Mouse (Mus musculus) MEL-GATA-1-ER (cell line): ENCODE measurements around the gene Trappc11.
"Not testable (repeated sequence)": the region's sequence is repeated elsewhere in the genome, so short reads cannot be mapped to it uniquely, and the experiment has no call there.

Source experiments
- DNase-seq: peaks from one replicate; pipeline ENCODE4 v3.0.0-alpha.2; 2012; ENCODE audit warnings: low read depth; ENCODE audit errors: extremely low read depth

Trappc11 gene

DNA sequence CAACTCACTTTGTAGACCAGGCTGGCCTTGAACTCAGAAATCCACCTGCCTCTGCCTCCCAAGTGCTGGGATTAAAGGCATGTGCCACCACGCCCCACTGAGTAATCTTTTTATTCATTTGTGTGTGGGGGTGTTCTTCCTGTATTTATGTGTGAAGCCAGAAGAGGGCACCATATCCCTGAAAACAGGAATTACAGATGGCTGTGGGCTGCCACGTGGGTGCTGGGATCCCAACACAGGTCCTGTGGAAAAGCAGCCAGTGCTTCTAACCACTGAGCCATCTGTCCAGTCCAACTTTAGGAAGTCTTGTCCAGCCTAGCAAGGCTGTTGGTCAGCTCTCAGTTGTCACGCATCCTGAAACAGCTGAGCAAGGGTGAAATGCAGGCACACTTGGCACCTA lies 46.0 kb downstream of the Trappc11 start:
- no peak for DNase-seq

DNA sequence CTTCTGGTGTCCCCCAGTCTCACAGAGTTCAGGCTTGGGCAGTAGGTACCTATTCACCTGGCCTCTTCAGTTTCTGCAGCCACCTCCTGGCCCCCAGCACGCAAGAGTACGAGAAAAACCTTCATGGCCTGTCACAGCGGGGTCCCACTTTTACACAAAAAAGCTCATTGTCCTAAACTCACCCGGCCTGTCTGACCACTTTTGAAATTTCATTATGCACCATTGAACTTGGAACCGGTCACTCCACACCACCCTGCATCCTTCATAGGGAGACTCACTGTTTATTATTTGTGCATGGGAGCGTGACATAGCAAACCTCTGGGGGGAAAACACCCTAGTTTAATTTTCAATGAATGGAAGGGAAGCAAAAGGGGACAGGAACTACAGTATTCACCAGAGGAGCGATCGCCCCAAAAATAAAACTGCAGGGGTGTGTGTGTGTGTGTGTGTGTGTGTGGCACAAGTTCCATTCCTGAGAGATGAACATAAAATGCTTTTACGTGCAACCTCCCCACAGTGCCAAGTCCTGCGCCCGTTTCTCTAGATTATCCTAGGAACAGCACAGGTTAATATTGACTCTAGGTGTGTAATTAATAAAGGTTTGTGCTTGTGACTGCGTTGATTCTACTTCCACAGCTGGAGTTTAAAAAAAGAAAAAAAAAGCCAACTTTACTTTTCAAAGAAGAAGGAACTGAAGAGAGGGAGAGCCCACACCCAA lies 50.8 kb downstream of the Trappc11 start:
- DNase-seq, result no peak

DNA sequence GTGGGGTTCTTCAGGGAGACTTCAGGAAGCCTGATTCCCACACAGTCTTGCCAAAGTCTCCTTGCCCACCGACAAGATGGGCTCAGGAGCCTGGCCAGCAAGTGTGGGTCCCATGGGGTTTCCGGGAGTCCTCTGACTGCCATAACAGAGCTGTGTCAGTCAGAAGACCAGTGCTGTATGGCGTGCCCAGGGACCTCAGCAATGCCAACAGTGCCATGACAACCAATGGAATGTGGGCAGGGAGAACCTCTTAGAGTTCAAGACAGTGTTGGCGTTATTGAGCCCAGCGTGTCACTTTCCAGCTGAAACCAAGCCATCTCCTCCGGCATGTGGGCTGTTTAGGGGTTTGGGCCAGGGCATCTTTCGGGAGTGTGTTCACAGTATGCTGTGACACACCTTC lies 53.2 kb downstream of the Trappc11 start:
- DNase-seq, result no peak

DNA sequence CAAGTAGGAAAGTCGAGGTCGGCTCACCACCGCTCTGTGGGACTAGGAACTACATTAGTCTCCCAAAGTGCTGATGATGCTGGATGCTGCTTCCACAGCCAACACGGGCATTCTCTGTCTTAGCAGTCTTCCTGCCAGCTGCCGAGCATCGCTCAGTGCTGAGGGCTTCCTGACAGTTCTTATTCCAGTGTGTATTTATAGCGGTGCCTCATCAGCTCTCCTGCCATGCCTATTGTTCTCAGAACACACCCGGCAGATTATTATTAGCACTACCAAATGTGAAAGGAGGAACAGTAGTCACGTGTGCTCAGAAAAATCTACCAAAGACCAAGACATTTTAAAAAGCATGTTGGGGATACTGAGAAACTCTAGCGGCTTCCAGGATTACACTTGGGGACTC lies 71.6 kb downstream of the Trappc11 start:
- no peak for DNase-seq

DNA sequence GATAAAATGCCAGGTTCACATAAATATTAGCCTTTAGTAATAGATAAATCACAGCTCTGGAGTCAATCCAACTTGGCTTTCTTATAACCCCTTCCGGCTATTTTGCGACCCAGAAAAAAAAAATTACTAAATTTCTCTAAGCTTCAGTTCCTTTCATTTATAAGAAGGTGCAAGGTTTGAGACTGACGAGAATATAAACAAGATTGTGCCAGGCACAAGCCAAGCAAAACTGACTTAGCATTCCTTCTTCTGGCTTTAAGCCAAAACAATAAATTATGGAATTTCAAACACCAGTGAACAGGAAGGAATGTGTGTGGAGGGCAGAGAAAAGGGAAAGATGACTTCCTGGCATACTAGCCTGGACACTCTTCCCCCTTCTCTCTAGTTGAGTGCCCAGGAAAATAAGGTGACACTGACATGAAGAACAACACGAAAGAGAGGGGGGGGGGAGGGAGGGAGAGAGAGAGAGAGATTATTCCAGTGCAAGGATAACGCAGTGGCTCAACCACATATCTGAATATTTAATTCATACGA lies 74.0 kb downstream of the Trappc11 start:
- DNase-seq, result no peak

DNA sequence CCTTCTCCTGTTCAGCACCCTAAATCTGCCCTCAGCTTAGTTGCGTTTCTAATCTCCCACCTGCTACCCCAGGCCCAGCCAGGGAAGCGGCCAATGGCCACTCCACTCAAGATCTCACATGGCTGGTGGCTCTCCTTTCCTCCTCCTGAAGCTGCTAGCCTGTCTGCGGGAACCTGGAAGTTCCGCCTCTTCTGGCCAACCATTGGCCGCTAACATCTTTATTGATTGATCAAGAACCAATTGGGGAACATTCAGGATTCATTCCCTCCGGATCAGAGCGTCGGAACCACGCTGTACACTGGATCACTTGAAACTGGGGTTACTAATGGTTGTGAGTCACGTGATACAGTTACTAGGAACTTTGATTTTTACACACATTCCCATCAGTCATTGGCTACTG lies 74.7 kb downstream of the Trappc11 start:
- DNase-seq, result no peak

DNA sequence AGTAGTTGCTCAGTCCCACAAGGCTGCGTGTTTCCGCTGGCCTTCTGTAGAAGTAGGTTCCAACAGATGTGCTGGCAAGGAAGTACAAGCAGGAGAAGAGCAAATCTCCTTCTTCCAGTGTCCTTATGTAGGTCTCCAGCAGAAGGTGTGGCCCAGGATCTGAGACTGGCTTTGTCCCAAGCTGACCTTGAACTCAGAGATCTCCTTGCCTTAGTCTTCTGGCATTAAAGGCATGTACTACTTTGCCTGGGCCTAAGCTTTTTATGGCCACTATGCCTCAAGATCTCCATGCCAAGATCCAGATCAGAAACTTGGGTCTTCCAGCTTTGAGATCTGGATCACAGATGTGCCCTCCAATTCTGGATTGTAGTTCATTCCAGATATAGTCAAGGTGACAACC lies 84.1 kb downstream of the Trappc11 start:
- not testable (repeated sequence) for DNase-seq

DNA sequence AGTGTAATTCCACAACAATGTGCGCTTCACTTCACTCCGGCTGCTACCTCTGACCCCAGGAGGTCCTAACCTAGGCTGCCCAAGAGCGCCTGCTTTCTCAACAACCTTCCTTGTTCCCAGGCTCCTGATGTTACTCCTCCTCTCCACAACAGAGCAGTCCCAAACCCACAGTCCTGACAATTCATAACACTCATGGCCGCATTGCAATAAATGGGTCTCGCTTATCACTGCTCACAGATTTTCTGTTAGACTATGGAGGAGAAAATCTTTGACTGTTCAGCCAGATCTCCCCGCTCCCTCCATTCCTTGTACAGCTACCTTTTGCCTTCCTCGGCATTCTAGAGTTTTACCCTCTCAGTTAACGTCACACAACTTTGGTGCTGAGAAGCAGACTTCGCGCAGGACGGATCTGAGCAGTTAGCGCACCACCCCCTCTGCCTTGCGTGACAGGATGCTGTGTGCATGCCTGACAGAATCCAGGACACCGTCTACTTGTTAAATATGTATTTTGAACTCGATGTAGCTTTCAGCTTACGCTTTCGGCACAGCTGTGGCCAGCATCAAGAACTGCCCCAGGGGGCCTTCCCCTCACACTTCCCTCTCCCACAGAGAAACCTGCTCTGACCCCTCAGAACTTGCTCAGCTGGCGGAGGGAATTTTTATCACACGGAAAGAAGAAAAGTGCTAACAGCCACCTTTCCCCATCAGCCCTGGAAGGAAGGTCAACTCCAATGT lies 86.8 kb downstream of the Trappc11 start, which contains the start of gene Stox2:
TSS of gene Stox2 (minus strand) at position 51 of the 735 bp plus-strand sequence.
- no peak for DNase-seq
